Mouse (Mus musculus) lung, postnatal 0 days (tissue): ENCODE results near the gene Selp.

Experiments used
- CTCF ChIP-seq: IDR thresholded peaks from 2 replicates; pipeline ENCODE4 v1.5.1; 2016; ENCODE audit warnings: antibody characterized with exemption, mild to moderate bottlenecking
- EP300 ChIP-seq: IDR thresholded peaks from 2 replicates; pipeline ENCODE4 v1.6.1; 2016; ENCODE audit warnings: antibody characterized with exemption, mild to moderate bottlenecking, control low read depth

GRCm38 (mm10) chr1:164123836-164124235, 8.8 kb downstream of the Selp start:
- TF ChIP-seq EP300 = no peak
- no peak for TF ChIP-seq CTCF
